Mouse (Mus musculus) ES-E14 (cell line): Measurements from ENCODE around the gene Gm13871.

Experiments
- CHD2 ChIP-seq: IDR thresholded peaks from 2 replicates; pipeline ENCODE4 v1.6.1; 2014; ENCODE audit warnings: mild to moderate bottlenecking, low read depth, low read length, inconsistent platforms
- HCFC1 ChIP-seq: IDR thresholded peaks from 2 replicates; pipeline ENCODE4 v1.6.1; 2012; ENCODE audit warnings: low read length, inconsistent platforms, borderline replicate concordance; ENCODE audit not compliant: insufficient read depth
- MAFK ChIP-seq: IDR thresholded peaks from 2 replicates; pipeline ENCODE4 v1.6.1; 2014; ENCODE audit warnings: mild to moderate bottlenecking, low read depth, low read length, inconsistent platforms; ENCODE audit not compliant: insufficient read depth
- ZC3H11A ChIP-seq: IDR thresholded peaks from 2 replicates; pipeline ENCODE4 v1.6.1; 2012; ENCODE audit warnings: low read depth, mild to moderate bottlenecking, inconsistent platforms, low read length, borderline replicate concordance
- ZNF384 ChIP-seq: IDR thresholded peaks from 2 replicates; pipeline ENCODE4 v1.6.1; 2012; ENCODE audit warnings: low read depth, low read length, inconsistent platforms

GRCm38 (mm10) chr4:73950375-73950896 is 44.7 kb upstream of the Gm13871 start, which contains the start of gene 2310002L09Rik:
- TF ChIP-seq MAFK = no peak
- TF ChIP-seq ZNF384 = no peak
- TF ChIP-seq HCFC1 = no peak
- no peak for TF ChIP-seq CHD2
- no peak for TF ChIP-seq ZC3H11A
